Mouse (Mus musculus): ENCODE results near the gene Tmem150a. TPM values are rescaled to one million over a fixed set of nuclear protein-coding genes. Genes with fewer than 3 reads are reported as not detected.

The Tmem150a gene
- polyA plus RNA-seq (2015; fragmentation: Nextera tagmentation; extraction: Ambion mirVana) = 32.5 and 37.9 TPM in 2 replicates

DNA sequence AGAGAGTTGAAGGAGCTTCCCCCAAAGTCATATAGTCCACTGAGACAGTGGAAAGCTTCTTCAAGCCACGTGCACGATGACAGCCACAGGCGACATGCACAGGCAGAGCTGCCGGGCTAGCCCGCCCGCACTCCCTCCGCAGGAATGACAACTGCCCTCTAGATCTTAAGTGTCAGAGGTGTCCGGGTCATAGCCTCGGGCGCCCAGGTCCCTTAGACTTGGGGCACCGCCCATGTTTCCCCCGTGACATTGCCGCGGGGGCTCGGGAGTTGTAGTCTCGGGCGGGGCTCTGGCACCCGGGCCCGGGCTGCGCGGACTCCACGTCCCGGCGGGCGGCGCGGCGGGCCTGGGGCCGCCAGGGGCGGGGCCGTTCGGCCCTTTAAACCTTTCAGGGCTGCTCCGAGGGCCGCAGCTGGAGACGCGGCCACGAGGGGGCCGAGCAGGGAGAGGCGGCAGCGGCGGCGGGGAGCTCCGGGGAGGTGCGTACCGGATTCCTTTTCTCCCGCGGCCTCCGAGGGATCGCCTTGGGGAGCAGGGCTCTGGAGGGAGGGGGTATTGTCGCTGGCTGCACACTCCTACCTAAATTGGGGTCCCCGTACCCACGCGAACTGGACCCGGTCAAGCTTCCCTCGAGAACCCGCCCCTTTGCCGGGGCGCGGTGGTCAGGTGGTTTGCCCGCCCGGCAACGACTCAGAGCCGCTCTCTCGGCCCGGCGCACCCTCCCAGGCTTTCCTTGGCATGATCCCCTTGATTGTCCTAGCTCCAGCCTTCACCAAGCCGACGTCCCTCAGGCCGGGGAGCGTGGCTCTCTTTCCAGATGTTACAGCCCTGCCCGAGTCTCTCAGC lies at the start of gene Tmem150a:
Gene Tmem150a, plus strand, starts transcription at position 382 of the 846 bp plus-strand sequence.
- DNase-seq = peak; percentile 49
- H3K9me3 ChIP-seq (replicated peaks) = no peaks in the 10 kb centered on the region
- peak within 1 kb of the TSS; percentile 64 for H3K27ac ChIP-seq
- peak within 1 kb of the TSS; percentile 73 for H3K4me2 ChIP-seq
- ATAC-seq (ENCODE audit: low read depth) = peak; percentile 46
- peaks cover 38% of the 10 kb centered on the region for H3K36me3 ChIP-seq
- peaks cover 89% of the 10 kb centered on the region for H3K4me1 ChIP-seq (replicated peaks)
- H3K27me3 ChIP-seq = peaks cover 44% of the 10 kb centered on the region
- H3K9ac ChIP-seq = peak within 1 kb of the TSS; percentile 57
- WGBS (ENCODE audit: insufficient replicate concordance) = 1% methylated on average over 70 of the region's 71 CpGs
- H3K4me3 ChIP-seq (replicated peaks) = peak within 1 kb of the TSS; percentile 60

- H3K4me2 ChIP-seq = no peak overlapping the region
- no peak overlapping the region for H3K4me3 ChIP-seq (replicated peaks)
- 79% methylated on average over 3 of the region's 3 CpGs for WGBS (ENCODE audit: insufficient replicate concordance)
- H3K27ac ChIP-seq = no peak overlapping the region
- H3K9me3 ChIP-seq (replicated peaks) = no peaks in the 10 kb centered on the region
- peaks cover 41% of the 10 kb centered on the region for H3K36me3 ChIP-seq
- no peaks in the 10 kb centered on the region for H3K27me3 ChIP-seq
- peaks cover 7% of the 10 kb centered on the region; the same call in 1 of the 2 replicates for H3K4me1 ChIP-seq (replicated peaks)
- ATAC-seq (ENCODE audit: low read depth) = no peak
- H3K9ac ChIP-seq = no peak overlapping the region
- no peak for DNase-seq
Measured at GRCm38 (mm10) chr6:72312198-72312597, 43.0 kb upstream of the Tmem150a start.

GRCm38 (mm10) chr6:72313124-72313867 lies 42.0 kb upstream of the Tmem150a start:
- H3K4me3 ChIP-seq (replicated peaks) = no peak overlapping the region
- 83% methylated on average over 11 of the region's 11 CpGs for WGBS (ENCODE audit: insufficient replicate concordance)
- no peak for DNase-seq
- peaks cover 52% of the 10 kb centered on the region for H3K36me3 ChIP-seq
- peaks cover 7% of the 10 kb centered on the region for H3K4me1 ChIP-seq (replicated peaks)
- no peaks in the 10 kb centered on the region for H3K27me3 ChIP-seq
- H3K9ac ChIP-seq = no peak overlapping the region
- H3K4me2 ChIP-seq = no peak overlapping the region
- no peak for ATAC-seq (ENCODE audit: low read depth)
- no peaks in the 10 kb centered on the region for H3K9me3 ChIP-seq (replicated peaks)
- no peak overlapping the region for H3K27ac ChIP-seq

- Histone ChIP-seq H3K4me1 (replicated peaks) (peaks cover 16% of the 10 kb centered on the region), H3K9me3 (replicated peaks) (no peaks in the 10 kb centered on the region), H3K9ac (no peak overlapping the region), H3K36me3 (peaks cover 73% of the 10 kb centered on the region), H3K4me2 (no peak overlapping the region), H3K27me3 (no peaks in the 10 kb centered on the region), H3K27ac (no peak overlapping the region), H3K4me3 (replicated peaks) (no peak overlapping the region)
- WGBS (ENCODE audit: insufficient replicate concordance) = 82% methylated on average over 2 of the region's 2 CpGs
- no peak for ATAC-seq (ENCODE audit: low read depth)
- DNase-seq = no peak
Measured at GRCm38 (mm10) chr6:72315384-72315783, 39.9 kb upstream of the Tmem150a start.

DNA sequence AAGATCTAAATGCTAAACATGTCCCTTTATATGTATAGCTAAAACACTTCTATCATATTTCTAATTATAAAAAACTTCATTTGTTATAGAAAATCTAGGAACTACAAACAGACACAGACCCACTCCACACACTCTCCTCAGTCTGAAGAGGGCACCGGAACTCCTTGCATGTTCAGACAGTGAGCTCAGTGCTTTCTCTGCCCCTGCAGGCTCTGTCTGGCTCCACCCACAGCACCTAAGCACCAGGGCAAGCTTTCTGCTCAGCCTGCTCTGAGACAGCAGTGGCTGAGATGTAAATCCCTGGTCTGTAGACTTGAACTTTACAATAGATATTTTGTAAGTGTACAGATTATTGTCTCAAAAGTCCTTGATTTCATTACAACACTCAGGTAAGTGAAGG lies 39.2 kb upstream of the Tmem150a start:
- Histone ChIP-seq H3K9ac (no peak overlapping the region), H3K9me3 (replicated peaks) (no peaks in the 10 kb centered on the region), H3K4me2 (no peak overlapping the region), H3K4me3 (replicated peaks) (no peak overlapping the region), H3K27ac (no peak overlapping the region), H3K4me1 (replicated peaks) (peaks cover 16% of the 10 kb centered on the region), H3K36me3 (peaks cover 80% of the 10 kb centered on the region), H3K27me3 (no peaks in the 10 kb centered on the region)
- DNase-seq = no peak
- 69% methylated on average over 1 of the region's 1 CpGs for WGBS (ENCODE audit: insufficient replicate concordance)
- ATAC-seq (ENCODE audit: low read depth) = no peak

- no peak overlapping the region for H3K27ac ChIP-seq
- 48% methylated on average over 5 of the region's 5 CpGs for WGBS (ENCODE audit: insufficient replicate concordance)
- ATAC-seq (ENCODE audit: low read depth) (peak; percentile 39; the same call in 1 of the 2 replicates), DNase-seq (no peak)
- peaks cover 91% of the 10 kb centered on the region for H3K36me3 ChIP-seq
- no peak overlapping the region for H3K4me3 ChIP-seq (replicated peaks)
- peaks cover 22% of the 10 kb centered on the region for H3K4me1 ChIP-seq (replicated peaks)
- no peak overlapping the region for H3K4me2 ChIP-seq
- H3K27me3 ChIP-seq = no peaks in the 10 kb centered on the region
- no peaks in the 10 kb centered on the region for H3K9me3 ChIP-seq (replicated peaks)
- no peak overlapping the region for H3K9ac ChIP-seq
Measured at GRCm38 (mm10) chr6:72318440-72318839, 36.8 kb upstream of the Tmem150a start.

DNA sequence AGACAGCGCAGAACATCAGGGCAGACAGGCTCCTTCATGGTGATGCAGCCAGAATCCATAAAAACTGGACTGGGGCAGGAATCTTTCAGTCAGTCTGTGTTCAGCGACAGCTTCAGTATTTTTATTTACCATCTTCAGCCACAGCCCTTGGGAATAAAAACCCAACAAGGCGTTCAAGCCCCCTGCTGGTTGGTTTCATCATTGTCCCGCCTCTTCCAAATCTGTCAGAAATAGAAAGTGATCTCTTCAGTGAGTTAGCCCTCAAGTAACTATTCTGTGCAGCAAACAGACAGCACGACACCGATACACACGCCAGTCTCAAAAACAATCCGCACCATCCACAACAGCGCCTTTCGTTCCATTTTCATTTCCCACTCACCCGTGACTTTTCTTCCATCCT lies 36.2 kb upstream of the Tmem150a start:
- peaks cover 26% of the 10 kb centered on the region for H3K4me1 ChIP-seq (replicated peaks)
- H3K36me3 ChIP-seq = peaks cover 92% of the 10 kb centered on the region
- H3K27me3 ChIP-seq = no peaks in the 10 kb centered on the region
- WGBS (ENCODE audit: insufficient replicate concordance) = 74% methylated on average over 11 of the region's 11 CpGs
- H3K4me2 ChIP-seq = no peak overlapping the region
- no peak overlapping the region for H3K4me3 ChIP-seq (replicated peaks)
- DNase-seq (peak; percentile 17), ATAC-seq (ENCODE audit: low read depth) (no peak)
- no peaks in the 10 kb centered on the region for H3K9me3 ChIP-seq (replicated peaks)
- no peak overlapping the region for H3K9ac ChIP-seq
- H3K27ac ChIP-seq = no peak overlapping the region

DNA sequence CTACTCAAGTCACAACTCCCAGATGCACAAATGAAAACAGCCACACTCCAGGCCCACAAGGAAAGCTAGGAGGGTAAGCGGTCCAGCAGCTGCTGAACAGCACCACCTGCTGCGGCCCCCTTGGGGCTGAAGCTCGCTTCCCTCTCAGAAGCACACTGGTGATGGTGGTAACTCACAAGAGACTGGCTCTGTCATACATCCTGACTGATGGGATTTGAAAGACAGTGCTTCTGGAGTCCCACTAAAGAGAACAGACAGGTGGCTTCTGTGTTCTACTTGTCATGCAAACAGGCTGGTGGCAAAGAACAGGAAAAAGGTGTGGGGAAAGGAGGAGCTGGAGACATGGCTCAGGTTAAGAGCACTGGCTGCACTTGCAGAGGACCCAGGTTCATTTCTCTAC lies 32.3 kb upstream of the Tmem150a start:
- no peak for DNase-seq
- Histone ChIP-seq H3K9ac (no peak overlapping the region), H3K36me3 (peaks cover 98% of the 10 kb centered on the region), H3K9me3 (replicated peaks) (no peaks in the 10 kb centered on the region), H3K4me3 (replicated peaks) (no peak overlapping the region), H3K27me3 (no peaks in the 10 kb centered on the region), H3K4me2 (no peak overlapping the region), H3K4me1 (replicated peaks) (peaks cover 44% of the 10 kb centered on the region), H3K27ac (peak overlapping the region; percentile 92)
- WGBS (ENCODE audit: insufficient replicate concordance) = 90% methylated on average over 3 of the region's 3 CpGs
- ATAC-seq (ENCODE audit: low read depth) = no peak

GRCm38 (mm10) chr6:72323786-72324508 lies 31.3 kb upstream of the Tmem150a start:
- H3K9me3 ChIP-seq (replicated peaks) = no peaks in the 10 kb centered on the region
- H3K4me2 ChIP-seq = peak overlapping the region; percentile 17
- no peaks in the 10 kb centered on the region for H3K27me3 ChIP-seq
- H3K4me1 ChIP-seq (replicated peaks) = peaks cover 40% of the 10 kb centered on the region
- H3K36me3 ChIP-seq = peaks cover 98% of the 10 kb centered on the region
- peak overlapping the region; percentile 50; the same call in 1 of the 2 replicates for H3K9ac ChIP-seq
- peak overlapping the region; percentile 92 for H3K27ac ChIP-seq
- peak; percentile 62 for DNase-seq
- no peak overlapping the region for H3K4me3 ChIP-seq (replicated peaks)
- WGBS (ENCODE audit: insufficient replicate concordance) = 58% methylated on average over 6 of the region's 6 CpGs
- ATAC-seq (ENCODE audit: low read depth) = peak; percentile 99

GRCm38 (mm10) chr6:72326274-72326673 lies 29.0 kb upstream of the Tmem150a start:
- H3K4me1 ChIP-seq (replicated peaks) = peaks cover 34% of the 10 kb centered on the region
- DNase-seq (no peak), ATAC-seq (ENCODE audit: low read depth) (no peak)
- no peak overlapping the region for H3K4me3 ChIP-seq (replicated peaks)
- H3K9ac ChIP-seq = no peak overlapping the region
- no peak overlapping the region for H3K4me2 ChIP-seq
- H3K27ac ChIP-seq = peak overlapping the region; percentile 13; the same call in 1 of the 2 replicates
- peaks cover 98% of the 10 kb centered on the region for H3K36me3 ChIP-seq
- H3K27me3 ChIP-seq = no peaks in the 10 kb centered on the region
- no peaks in the 10 kb centered on the region for H3K9me3 ChIP-seq (replicated peaks)
- 75% methylated on average over 6 of the region's 6 CpGs for WGBS (ENCODE audit: insufficient replicate concordance)

GRCm38 (mm10) chr6:72329019-72329418 lies 26.2 kb upstream of the Tmem150a start:
- H3K9ac ChIP-seq = no peak overlapping the region
- no peaks in the 10 kb centered on the region for H3K9me3 ChIP-seq (replicated peaks)
- H3K4me2 ChIP-seq = no peak overlapping the region
- H3K4me1 ChIP-seq (replicated peaks) = peaks cover 21% of the 10 kb centered on the region
- WGBS (ENCODE audit: insufficient replicate concordance) = 82% methylated on average over 5 of the region's 5 CpGs
- no peak overlapping the region for H3K4me3 ChIP-seq (replicated peaks)
- no peak overlapping the region for H3K27ac ChIP-seq
- no peak for ATAC-seq (ENCODE audit: low read depth)
- peaks cover 99% of the 10 kb centered on the region for H3K36me3 ChIP-seq
- H3K27me3 ChIP-seq = no peaks in the 10 kb centered on the region
- DNase-seq = no peak
